Mouse (Mus musculus) G1E (cell line): ENCODE data around the gene Specc1. TPM values are rescaled to one million over a fixed set of nuclear protein-coding genes. Genes with fewer than 3 reads are reported as not detected.

Experiments used
- ATAC-seq: 2 replicates; pipeline ENCODE4 v1.8.0; 2016; ENCODE audit warnings: mild to moderate bottlenecking; ENCODE audit not compliant: insufficient number of reproducible peaks, poor library complexity, low FRiP score, severe bottlenecking; ENCODE audit errors: extremely low read depth
- DNase-seq: peaks from one replicate; pipeline ENCODE4 v3.0.0; 2012; ENCODE audit warnings: low spot score
- H3K27me3 ChIP-seq: 2 replicates; pipeline ENCODE4 v1.6.1; 2012; ENCODE audit warnings: mild to moderate bottlenecking, low read length, inconsistent platforms; ENCODE audit not compliant: insufficient read depth
- H3K36me3 ChIP-seq: replicated peaks from 2 replicates; pipeline ENCODE3; 2012; ENCODE audit warnings: mild to moderate bottlenecking, inconsistent platforms
- H3K4me1 ChIP-seq: 2 replicates; pipeline ENCODE4 v1.6.1; 2012; ENCODE audit warnings: low read depth, low read length, inconsistent platforms, mixed read lengths; ENCODE audit not compliant: insufficient read depth
- H3K4me3 ChIP-seq: 2 replicates; pipeline ENCODE4 v1.5.1; 2012; ENCODE audit warnings: low read depth, mild to moderate bottlenecking, inconsistent platforms, low read length, moderate library complexity, mixed read lengths
- H3K9me3 ChIP-seq: replicated peaks from 2 replicates; pipeline ENCODE4 v1.6.1; 2012; ENCODE audit warnings: inconsistent platforms
- CTCF ChIP-seq: IDR thresholded peaks from 2 replicates; pipeline ENCODE4 v1.5.1; 2012; ENCODE audit warnings: low read depth, low read length, inconsistent platforms, mixed read lengths
- GATA1 ChIP-seq: IDR thresholded peaks from 2 replicates; pipeline ENCODE4 v1.6.1; 2012; ENCODE audit warnings: borderline replicate concordance, low read length, inconsistent platforms, mixed read lengths
- GATA2 ChIP-seq: IDR thresholded peaks from 2 replicates; pipeline ENCODE4 v1.6.1; 2012; ENCODE audit warnings: low read depth, low read length, inconsistent platforms, borderline replicate concordance
- POLR2AphosphoS5 ChIP-seq: IDR thresholded peaks from 2 replicates; pipeline ENCODE4 v1.6.1; 2012; ENCODE audit warnings: low read depth, low read length, inconsistent platforms; ENCODE audit not compliant: insufficient replicate concordance
- TAL1 ChIP-seq: conservative IDR thresholded peaks from 2 replicates; pipeline ENCODE4 v1.6.1; 2012; ENCODE audit warnings: low read depth, low read length, inconsistent platforms, mixed read lengths
- polyA plus RNA-seq: library from polyadenylated mRNA; stranded (reverse); fragments of >175 nt; gene quantifications from 2 replicates; pipeline ENCODE4 v1.2.3, GENCODE M21; 2012
- total RNA-seq, 2 experiments: library from RNA; stranded (forward) in 1 of 2; stranded (reverse) in 1 of 2; fragments of 200-1000 nt in 1 of 2; fragments of >200 nt in 1 of 2; fragmentation: Nextera tagmentation in 1 of 2; gene quantifications; 2 replicates each; pipeline ENCODE4 v1.2.3; 2014 to 2017

The Specc1 gene
- total and polyA plus RNA-seq, 3 experiments = 2.4 to 76.6 (median 12.1) TPM

- Histone ChIP-seq H3K9me3 (no peaks in the 10 kb centered on the region), H3K27me3 (peaks cover 8% of the 10 kb centered on the region; the same call in 1 of the 2 replicates), H3K36me3 (peaks cover 4% of the 10 kb centered on the region), H3K4me3 (no peak overlapping the region), H3K4me1 (peaks cover 2% of the 10 kb centered on the region; the same call in 1 of the 2 replicates)
- no peak for DNase-seq
- TF ChIP-seq GATA1 = no peak
- TF ChIP-seq TAL1 = no peak
- no peak for TF ChIP-seq GATA2
- no peak for TF ChIP-seq CTCF
- TF ChIP-seq POLR2AphosphoS5 = no peak
- ATAC-seq = no peak
Measured at GRCm38 (mm10) chr11:62184900-62185299, 228.3 kb downstream of the Specc1 start.

GRCm38 (mm10) chr11:62187074-62187473 lies 230.5 kb downstream of the Specc1 start:
- DNase-seq = no peak
- 0 out of 2 replicates have a peak, but pooled peaks cover 2% of the 10 kb centered on the region for H3K9me3 ChIP-seq
- H3K36me3 ChIP-seq = peaks cover 4% of the 10 kb centered on the region
- no peak for ATAC-seq
- peaks cover 2% of the 10 kb centered on the region; the same call in 1 of the 2 replicates for H3K4me1 ChIP-seq
- no peak overlapping the region for H3K4me3 ChIP-seq
- TF ChIP-seq GATA1 (no peak), CTCF (no peak), GATA2 (no peak), TAL1 (no peak), POLR2AphosphoS5 (no peak)
- peaks cover 12% of the 10 kb centered on the region for H3K27me3 ChIP-seq

- H3K36me3 ChIP-seq = peaks cover 4% of the 10 kb centered on the region
- TF ChIP-seq GATA1 (no peak), TAL1 (no peak), GATA2 (no peak), CTCF (no peak), POLR2AphosphoS5 (no peak)
- ATAC-seq = no peak
Measured at GRCm38 (mm10) chr11:62192050-62192449, 235.5 kb downstream of the Specc1 start.

GRCm38 (mm10) chr11:62193116-62193515 lies 236.6 kb downstream of the Specc1 start:
- Histone ChIP-seq H3K36me3 (peaks cover under 1% of the 10 kb centered on the region), H3K9me3 (0 out of 2 replicates have a peak, but pooled peaks cover 2% of the 10 kb centered on the region), H3K4me3 (no peak overlapping the region), H3K4me1 (no peaks in the 10 kb centered on the region), H3K27me3 (peaks cover 6% of the 10 kb centered on the region)
- no peak for TF ChIP-seq CTCF
- TF ChIP-seq POLR2AphosphoS5 = no peak
- DNase-seq = no peak
- ATAC-seq = no peak

More at GRCm38 (mm10) chr11:62192050-62192449, 235.5 kb downstream of the Specc1 start:
- Histone ChIP-seq H3K27me3 (peaks cover 12% of the 10 kb centered on the region), H3K9me3 (0 out of 2 replicates have a peak, but pooled peaks cover 2% of the 10 kb centered on the region), H3K4me1 (no peaks in the 10 kb centered on the region), H3K4me3 (no peak overlapping the region)
- no peak for DNase-seq

GRCm38 (mm10) chr11:62194217-62194616 lies 237.7 kb downstream of the Specc1 start:
- Histone ChIP-seq H3K36me3 (no peaks in the 10 kb centered on the region), H3K4me3 (no peak overlapping the region), H3K4me1 (no peaks in the 10 kb centered on the region), H3K9me3 (0 out of 2 replicates have a peak, but pooled peaks cover 2% of the 10 kb centered on the region), H3K27me3 (peaks cover 6% of the 10 kb centered on the region)
- DNase-seq = no peak
- no peak for ATAC-seq
- TF ChIP-seq GATA1 (no peak), GATA2 (no peak), TAL1 (no peak), CTCF (no peak), POLR2AphosphoS5 (no peak)

- Histone ChIP-seq H3K4me3 (no peak overlapping the region), H3K27me3 (no peaks in the 10 kb centered on the region), H3K9me3 (no peaks in the 10 kb centered on the region), H3K4me1 (no peaks in the 10 kb centered on the region), H3K36me3 (no peaks in the 10 kb centered on the region)
- no peak for ATAC-seq
- TF ChIP-seq GATA1 (no peak), TAL1 (no peak), POLR2AphosphoS5 (no peak), GATA2 (no peak), CTCF (no peak)
- DNase-seq = no peak
Measured at GRCm38 (mm10) chr11:62200901-62201512, 244.4 kb downstream of the Specc1 start.

GRCm38 (mm10) chr11:62202645-62203044 lies 246.1 kb downstream of the Specc1 start:
- ATAC-seq (no peak), DNase-seq (no peak)
- no peak overlapping the region for H3K4me3 ChIP-seq
- H3K36me3 ChIP-seq = no peaks in the 10 kb centered on the region
- no peaks in the 10 kb centered on the region for H3K9me3 ChIP-seq
- TF ChIP-seq CTCF (no peak), GATA2 (no peak), POLR2AphosphoS5 (no peak), GATA1 (no peak), TAL1 (no peak)
- H3K4me1 ChIP-seq = peaks cover 3% of the 10 kb centered on the region
- no peaks in the 10 kb centered on the region for H3K27me3 ChIP-seq
